Mouse (Mus musculus): ENCODE measurements around the gene Dnajc9.

Gene Dnajc9

DNA sequence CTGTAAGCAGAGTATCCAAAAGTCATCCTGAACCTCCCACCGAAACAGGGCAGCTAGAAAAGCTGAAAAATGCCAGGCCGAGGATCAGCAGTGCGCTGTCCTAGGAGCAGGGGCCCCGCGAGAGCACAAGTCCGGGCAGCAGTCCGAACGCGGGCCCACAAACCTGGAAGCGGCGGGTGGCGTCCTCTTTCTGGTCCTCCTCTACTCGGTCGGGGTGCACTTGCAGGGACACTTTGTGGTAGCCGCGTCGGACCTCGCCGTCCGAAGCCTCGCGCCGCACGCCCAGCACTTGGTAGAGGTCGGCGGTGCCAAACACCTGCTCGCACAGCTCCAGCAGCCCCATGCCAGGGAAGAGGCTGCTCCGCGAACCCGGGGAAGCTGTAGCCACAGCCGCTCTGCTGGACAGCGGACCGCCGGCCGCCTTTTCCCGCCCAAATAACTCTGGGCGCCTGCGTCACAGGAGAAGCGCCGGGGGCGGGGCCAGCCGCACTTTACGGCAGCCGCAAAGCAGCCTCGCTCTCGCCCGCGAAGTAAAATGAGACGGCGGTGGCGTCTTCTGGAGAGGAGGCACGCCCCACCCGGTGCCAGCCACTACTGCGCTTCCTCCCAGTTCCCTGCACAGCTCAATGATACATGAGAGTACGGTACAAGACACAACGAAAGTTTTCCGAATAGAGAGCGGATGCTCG is at the start of gene Dnajc9:
Dnajc9 (minus strand) TSS at position 470 of the 689 bp plus-strand sequence.
- peak; percentile 92 for DNase-seq (ENCODE audit: low spot score)

DNA sequence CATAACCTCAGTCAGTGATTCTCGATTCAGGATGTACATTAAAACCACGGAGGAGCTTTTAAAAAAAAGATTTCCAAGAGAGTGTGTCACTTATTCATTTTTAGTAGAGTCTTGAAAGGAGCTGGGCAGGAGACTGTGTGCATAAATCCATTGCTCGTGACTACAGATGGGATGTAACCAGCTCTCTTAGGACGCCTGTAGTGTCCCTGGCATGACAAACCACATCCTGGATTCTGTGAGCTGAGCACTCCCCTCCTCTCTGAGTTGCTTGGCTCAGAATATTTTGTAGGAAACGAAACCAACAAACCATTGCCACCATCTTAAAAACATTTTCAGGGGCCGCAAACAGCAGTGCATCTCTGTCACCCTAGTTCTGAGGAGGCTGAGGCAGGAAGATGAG is 48.3 kb upstream of the Dnajc9 start:
- DNase-seq (ENCODE audit: low spot score), result no peak

DNA sequence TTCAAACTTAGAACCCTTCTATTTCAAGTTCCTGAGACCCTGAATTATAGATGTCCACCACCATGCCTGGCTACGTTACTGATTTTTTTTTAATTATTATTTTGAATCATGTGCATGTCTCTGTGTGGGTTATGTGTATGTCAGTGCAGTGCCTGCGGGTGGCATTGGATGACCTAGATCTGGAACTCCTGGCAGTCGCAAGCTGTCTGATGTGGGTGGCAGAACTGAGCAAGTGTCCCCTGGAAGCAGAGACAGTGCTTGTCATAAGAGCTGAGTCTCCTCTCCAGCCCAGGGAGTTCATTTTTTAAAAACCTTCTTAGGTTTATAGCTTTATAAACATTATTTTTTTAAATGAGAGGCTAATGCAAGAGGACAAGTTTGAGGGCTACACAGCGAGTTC is 43.7 kb upstream of the Dnajc9 start:
- no peak for DNase-seq (ENCODE audit: low spot score)

DNA sequence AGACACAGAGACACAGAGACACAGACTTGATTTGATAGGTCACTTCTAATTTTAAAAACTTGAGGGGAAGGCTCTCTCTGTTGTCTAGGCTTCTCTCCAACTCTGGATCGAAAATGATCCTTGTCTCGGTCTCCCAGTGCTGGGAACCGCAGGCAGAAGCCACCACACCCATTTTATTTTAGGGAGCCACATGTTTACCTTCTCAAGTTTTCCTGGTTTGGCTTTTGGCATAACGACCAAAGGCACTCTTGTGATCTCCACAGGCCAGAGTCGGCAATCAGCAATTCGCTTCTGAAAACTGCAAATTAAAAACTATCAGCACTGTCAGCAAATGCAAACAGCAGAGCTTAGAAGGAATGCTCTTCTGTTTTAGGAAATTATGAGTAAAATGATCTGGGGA is 43.0 kb upstream of the Dnajc9 start:
- DNase-seq (ENCODE audit: low spot score), result no peak

DNA sequence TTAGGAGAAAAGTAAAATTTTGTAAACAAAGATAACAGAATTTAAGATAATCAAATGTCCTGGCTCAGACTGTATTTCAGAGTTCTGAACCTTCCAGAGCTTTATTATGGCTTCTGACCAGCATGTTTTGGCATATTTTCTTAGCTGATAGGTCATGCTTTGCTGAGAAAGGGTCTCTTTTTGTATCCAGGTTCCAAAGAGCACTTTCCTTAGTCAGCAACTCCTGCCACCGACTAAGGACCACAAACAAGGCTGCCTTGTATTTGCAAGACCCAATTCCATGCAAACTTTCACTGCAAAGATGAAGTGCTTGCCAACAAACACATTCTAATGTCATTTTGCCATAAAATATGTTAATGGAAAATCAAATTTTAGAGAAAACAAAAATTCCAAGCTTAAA is 41.1 kb upstream of the Dnajc9 start:
- no peak for DNase-seq (ENCODE audit: low spot score)

DNA sequence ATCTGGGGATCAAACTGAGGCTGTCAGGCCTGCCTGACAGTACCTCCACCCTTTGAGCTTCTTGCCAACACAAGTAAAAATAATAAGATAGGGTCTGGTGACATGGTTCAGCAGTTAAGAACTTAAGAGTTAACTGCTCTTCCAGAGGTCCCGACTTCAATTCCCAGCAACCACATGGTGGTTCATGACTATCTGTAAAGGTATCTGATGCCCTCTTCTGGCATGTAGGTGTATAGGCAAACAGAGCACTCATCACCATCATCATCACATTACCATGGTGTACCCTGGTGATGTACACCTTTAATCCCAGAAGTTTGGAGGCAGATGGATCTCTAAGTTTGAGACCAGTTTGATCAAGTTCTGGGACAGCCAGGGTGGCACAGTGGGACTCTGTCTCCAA is 39.9 kb upstream of the Dnajc9 start:
- no peak for DNase-seq (ENCODE audit: low spot score)

DNA sequence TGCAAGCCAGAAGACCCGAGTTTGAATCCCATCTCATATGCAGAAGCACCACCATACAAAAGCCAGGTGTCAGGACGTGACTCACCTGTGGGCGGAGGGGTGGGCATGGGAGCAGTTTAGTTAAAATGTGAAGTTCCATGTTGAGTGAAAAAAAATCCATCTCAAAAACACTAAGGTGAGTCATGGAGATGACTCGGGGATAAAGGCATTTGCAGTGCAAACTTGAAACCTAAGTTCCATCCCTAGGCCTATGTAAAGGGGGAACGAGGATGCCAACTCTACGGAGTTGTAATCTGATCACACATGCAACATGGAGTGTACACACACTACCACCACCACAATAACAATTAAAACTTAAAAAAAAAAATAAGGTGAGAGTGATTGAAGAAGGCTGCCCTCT is 34.3 kb upstream of the Dnajc9 start:
- DNase-seq (ENCODE audit: low spot score), result no peak

DNA sequence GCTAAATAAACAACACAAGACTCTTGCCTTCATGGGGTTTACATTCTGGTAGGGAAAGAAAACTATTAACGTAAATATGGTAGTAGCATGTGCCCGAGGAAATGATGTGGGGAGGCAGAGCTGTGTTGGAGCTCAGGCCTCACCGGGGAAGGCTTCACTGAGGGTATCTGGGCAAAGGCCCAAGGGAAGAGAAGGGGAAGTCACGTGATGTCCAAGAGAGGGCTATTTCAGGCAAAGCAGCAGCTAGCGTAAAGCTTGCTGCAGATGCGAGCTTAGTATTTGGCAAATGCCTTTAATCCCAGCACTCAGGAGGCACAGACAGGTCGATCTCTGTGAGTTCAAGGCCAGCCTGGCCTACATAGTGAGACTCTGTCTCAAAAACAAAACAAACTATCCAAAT is 33.5 kb upstream of the Dnajc9 start:
- no peak for DNase-seq (ENCODE audit: low spot score)

DNA sequence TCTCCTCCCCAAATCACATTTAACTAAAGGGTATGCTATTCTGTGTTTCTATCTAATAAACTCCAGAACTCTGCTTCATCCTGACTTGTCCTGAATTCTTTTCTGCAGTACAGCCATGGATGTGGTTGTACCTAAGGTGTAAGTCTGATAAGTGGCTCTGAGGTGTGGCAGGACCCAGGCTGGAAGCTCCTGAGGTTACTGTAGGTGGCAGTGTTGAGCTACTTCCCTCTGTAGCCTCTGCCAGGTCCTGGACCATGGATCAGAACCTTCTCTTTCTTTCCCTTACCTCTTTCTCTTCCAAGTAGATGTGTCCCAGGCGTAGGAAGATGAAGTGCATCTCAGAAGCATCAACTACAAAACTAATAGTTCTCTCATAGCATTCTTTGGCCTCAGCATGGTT is 11.4 kb upstream of the Dnajc9 start:
- DNase-seq (ENCODE audit: low spot score), result no peak

DNA sequence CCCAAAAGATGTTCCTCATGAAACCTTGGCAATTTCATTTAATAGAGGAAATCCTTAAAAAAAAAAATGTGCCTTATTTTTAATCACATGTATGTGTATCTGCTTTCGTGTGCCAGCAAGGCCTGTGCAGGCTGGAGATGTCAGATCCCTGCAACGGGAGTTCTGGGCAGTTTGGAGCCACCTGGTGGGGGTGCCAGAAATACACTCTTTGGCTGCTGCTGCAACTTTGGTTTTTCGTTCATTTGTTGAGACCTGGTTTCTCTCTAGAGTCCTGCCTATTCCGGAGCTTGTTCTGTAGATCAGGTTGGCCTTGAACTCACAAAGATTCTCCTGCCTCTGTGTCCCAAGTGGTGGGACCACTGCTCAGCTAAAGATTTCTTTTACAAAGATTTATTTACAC is 10.2 kb upstream of the Dnajc9 start:
- no peak for DNase-seq (ENCODE audit: low spot score)

DNA sequence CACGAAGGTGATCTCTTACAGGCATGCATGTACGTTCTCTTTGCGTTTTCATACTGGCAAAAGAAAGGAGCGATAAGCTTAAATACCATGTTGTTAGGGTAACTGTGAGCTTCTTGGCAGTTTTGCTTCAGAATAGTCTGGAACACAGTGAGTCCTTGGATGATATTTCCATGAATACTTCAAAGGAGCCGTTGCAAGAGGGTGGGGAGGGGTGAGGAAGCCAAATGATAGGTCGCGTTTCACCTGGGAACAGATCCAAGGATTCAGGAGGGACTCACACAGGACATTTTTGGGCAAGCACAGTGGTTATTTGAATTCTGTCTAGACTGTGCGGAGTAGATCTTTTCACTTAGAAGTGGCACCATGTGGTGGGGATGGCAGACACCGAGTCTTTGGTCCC is 8.5 kb upstream of the Dnajc9 start:
- no peak for DNase-seq (ENCODE audit: low spot score)

DNA sequence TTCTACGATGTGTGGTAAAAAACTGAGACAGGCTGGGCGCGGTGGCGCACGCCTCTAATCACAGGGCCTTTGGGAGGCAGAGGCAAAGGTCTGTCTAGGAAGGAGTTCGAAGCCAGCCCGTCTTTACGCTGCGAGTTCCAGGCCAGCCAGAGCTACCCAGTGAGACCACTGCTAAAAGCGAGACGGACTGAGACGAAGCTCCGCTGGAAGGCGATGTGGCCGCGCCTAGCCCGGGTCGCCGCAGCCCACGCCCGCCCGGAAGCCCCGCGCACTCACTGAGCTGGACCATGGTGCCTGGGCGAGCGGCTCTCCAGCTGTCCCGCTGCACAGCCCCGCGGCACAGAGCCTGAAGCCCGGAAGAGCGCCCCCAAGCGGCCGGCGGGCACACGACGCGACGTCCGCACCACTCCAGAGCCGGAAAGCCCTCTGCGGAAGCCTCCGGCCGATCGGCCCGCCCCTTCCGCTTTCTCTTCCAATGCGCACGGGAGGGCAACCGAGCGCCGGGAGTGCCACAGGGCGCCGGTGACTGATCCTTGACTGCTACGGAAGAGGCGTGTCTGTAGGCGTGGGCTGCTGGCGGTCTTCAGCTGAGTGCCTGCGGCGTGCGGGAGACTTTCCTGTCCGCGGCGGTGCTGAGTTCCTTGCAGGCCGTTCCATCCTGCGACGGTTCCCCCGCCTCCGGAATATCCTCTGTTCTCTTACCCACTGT is 4.6 kb upstream of the Dnajc9 start, which contains the start of gene Mrps16:
Mrps16 (minus strand) TSS at position 430 of the 709 bp plus-strand sequence.
- peak; percentile 95 for DNase-seq (ENCODE audit: low spot score)

DNA sequence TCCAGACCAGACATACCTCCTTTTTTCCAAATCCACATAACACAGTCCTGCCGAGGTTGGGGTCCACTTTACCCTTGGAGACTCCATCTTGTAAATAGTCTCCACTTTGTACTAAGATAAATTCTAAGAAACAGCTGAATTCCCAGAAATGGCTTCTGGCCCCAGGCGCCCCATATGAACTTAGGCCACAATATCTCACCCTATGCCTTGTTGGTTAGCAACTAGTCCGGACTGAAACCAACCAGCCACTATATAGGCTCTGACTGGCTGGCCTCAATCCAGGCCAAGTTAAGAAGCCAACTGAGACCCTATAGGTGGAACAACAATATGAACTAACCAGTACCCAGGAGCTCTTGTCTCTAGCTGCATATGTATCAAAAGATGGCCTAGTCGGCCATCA is 3.6 kb upstream of the Dnajc9 start:
- DNase-seq (ENCODE audit: low spot score), result no peak

DNA sequence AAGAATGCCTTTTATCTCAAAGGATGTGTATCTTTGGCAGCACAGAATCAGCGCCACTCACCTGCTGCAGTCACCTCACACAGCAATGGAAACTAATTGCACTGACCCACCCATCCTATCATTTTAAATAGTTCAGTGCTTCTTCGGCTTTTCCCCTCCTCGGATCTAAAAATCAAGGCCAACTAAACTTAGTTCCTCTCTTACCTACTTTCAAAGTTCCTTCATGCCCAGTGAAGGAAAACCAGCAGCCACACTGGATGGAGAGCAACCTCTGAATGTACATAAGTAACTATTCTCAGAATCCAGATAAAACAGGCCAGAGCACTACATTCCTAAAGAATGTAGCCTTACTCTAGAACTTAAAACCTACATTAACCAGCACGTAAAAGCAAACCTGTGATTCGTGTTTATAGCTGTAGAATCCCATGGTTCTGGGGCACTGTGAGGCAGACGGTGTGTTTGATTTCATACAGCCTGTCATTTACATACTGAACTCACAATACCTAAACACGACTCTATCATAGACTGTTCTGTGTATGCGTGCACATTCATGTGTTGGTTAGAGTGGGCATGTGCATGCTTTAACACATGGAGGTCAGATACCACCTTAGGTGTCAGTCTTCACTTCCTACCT is 853 bp upstream of the Dnajc9 start:
- no peak for DNase-seq (ENCODE audit: low spot score)

DNA sequence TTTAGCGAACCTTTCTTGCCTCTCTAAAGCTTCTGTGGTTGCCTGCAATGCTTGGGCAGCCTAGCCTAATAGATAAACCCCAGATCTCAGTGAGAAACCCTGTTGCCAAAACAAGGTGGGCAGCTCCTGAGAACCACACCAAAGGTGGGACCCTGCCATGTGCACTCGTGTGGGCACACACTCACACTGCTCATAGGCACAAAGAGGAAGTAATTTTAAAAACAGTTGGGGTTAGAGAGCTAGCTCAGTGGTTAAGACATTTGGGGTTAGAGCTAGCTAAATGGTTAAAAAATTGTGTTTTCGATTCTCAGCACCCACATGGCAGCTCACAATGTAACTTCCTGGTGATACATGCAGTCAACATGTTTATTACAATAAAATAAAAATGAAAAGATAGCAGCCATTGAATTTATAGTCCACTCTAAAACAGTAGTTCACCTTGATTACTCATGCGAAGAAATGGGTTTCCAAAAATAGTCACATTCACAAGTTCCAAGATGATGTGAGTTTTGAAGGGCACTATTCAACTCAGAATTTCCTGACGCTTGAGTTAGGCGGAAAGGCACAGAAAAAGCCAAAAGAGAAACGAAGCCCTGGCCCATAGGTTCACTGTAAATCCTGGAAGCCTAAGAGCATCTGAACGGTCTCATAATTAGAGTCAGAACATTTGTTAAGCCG is 8.8 kb downstream of the Dnajc9 start:
- no peak for DNase-seq (ENCODE audit: low spot score)

DNA sequence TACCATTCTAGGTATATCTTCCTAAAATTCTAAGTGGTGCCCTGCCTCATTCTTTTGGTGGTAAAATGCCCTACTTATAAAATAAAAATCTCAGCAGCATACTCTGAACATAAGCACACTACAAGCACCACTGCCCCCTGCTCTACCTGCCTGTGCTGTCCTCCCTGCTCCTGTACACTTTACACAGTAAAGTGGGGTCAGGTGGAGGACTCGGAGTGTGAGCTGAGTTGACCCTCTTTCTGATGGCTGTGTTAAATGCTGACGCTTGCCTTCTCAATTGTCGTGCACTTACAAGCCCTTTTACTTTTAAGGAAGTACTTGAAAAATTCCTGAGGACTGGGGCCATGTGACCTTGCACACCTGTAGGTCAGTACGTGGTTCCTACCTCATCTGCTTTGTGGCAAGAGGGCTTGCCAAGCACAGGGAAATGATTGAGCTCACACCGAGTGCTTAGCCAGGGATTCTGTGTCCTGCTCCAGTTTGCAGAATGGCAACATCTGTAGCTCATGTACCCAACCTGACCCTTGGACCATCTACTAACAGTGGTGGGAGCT is 9.5 kb downstream of the Dnajc9 start:
- no peak for DNase-seq (ENCODE audit: low spot score)

DNA sequence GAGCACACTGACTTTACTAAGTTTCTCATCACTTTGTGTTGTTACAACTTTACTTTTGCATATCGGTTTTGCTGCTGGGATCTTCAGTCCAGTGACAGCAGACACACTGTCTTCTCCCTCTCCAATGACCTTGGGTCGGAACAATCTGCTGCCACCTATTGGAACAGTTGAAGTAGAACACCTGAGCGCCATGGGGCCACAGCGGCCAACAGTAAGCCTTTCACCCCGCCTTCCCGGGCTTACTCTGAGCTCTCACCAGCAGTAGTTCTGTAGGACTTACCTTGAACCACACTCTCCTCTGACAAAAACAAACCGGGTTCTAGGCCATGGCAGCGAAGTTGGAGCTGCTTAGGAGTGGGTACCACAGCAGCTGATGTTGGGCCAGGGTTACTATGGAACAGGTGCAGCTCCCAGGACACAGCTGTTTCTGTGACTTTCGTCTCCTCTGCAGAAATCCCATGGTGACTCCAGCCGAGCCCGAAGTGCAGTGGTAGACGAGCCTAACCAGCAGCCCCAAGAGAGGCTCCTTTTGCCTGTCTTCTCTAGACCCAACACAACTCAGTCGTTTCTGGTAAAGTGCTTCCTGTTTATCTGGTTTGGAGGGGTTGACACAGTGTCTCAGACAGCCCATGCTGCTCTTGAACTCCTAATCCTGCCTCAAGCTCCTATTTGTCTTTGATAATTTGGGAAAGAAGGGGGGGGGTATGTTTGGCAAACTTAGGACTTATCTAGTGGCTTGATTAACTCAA is 10.2 kb downstream of the Dnajc9 start:
- DNase-seq (ENCODE audit: low spot score), result peak; percentile 46

DNA sequence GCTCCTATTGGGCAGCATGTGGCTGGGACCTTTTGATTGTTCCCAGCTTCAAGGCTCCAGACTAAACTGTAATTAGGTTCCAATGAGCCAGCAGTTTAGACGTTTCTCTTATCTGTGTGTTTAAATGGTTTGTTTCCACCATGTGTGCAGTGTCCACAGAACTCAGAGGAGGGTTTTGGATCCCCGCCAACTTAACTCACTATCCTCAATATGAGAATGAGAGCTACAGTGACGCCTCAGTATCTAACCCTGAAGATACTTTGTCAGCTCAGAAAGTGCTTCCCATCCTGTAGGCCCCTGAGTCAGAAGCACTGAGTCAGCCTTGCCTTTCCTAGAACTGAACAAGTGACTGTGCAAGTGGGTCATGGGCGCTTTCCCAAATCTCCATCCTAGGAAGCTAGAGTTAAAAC is 11.6 kb downstream of the Dnajc9 start:
- DNase-seq (ENCODE audit: low spot score), result no peak

DNA sequence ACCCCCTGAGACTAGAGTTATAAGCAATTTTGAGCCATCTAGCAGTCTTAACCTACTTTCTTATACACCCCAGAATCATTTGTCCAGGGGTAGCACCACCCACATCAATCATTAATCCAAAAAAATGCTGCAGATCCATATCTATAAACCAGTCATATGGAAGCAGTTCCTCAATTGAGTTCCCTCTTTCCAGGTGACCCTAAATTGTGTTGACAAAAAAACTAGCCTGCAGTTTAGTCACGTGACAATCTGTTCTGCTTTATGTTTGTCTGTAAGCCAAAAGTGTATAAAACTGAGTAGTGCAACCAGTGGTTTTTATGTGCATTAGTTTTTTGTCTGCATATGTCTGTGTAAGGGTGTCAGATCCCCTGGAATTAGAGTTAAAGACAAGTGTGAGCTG is 16.9 kb downstream of the Dnajc9 start:
- no peak for DNase-seq (ENCODE audit: low spot score)

DNA sequence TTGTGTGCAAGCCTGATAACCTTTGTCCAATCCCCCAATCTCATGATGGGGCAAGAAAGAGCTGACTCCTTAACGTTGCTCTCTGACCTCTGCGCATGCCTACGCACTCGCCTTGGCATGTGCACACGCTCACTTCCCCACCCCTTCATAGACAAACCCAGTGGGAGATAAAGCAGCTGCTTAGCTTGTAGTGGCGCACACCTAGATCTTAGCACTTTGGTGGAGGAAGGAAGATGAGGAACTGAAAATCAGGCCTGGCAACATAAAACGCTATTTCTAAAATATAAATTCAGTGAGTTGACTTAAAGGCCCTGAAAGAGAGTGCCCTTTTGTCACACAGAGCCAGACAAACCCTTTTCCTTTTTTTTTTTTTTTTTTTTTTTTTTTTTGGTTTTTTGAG is 17.9 kb downstream of the Dnajc9 start:
- DNase-seq (ENCODE audit: low spot score), result peak; percentile 61

DNA sequence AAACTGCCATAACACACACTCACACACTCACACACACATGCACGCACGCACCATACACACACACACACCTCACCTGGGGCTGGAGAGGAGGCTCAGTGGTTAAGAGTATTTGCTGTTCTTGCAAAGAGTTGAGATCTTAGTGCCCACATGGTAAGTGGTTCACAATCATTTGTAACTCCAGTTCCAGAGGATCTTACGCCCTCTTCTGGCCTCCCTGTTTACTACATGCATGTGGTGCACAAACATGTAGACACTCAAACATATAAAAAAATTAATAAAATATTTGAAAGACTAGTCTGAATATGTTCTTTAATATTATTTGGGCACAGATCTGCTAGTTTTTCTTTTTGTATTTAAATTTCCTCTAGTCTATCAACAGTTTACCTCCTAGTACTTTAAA is 20.4 kb downstream of the Dnajc9 start:
- DNase-seq (ENCODE audit: low spot score), result no peak

DNA sequence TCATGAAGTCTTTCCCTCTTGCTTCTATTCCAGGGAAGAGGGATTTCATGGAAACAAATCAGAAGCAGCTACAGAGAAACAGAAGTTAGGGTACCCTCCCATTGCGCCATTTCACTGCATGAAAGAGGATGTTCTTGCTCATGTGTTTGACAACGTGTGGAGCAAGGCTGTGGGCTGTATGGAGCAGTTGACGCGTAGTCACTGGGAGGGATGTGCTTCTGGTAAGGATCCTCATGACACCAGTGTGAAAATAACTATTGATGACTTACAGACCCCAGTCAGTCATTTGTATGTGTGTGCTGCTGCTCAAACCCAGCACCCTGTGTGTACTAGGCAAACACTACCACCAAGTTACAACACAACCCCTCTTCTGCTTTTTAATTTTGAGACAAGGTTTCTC is 25.5 kb downstream of the Dnajc9 start:
- no peak for DNase-seq (ENCODE audit: low spot score)

Measured in yolk sac, embryonic 10.5 days (tissue).